Mouse (Mus musculus): ENCODE results near the gene Olfr32. TPM values are rescaled to one million over a fixed set of nuclear protein-coding genes. Genes with fewer than 3 reads are reported as not detected.
"Not testable (repeated sequence)": the region's sequence is repeated elsewhere in the genome, so short reads cannot be mapped to it uniquely, and the experiment has no call there.

Olfr32 gene
- total RNA-seq (2014; fragmentation: Nextera tagmentation) (not detected in 2 replicates), total RNA-seq (2017) (0.12 and 0.16 TPM in 2 replicates), polyA plus RNA-seq (2012) (not detected in 2 replicates)

DNA sequence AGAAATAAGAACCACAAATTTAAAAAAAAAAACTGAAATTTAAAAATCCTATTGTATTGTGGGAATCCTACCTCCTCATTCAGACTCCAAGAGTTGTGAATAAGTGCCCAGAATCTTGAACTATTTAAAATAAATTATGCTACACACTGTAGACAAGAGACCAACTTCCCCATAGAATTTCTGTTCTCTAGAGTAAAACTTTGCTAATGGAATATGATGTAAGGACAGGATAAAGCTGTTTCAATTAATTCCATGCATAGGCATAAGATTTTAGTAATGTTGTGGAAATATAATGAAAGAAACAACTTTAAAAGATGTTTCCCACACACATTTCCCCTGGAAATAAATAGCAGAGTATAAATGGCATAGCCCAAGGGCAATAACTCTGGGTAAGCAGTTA lies at the start of gene Olfr32:
Gene Olfr32, minus strand, starts transcription at position 101 of the 400 bp plus-strand sequence.
- 0 out of 2 replicates have a peak, but pooled peaks cover 4% of the 10 kb centered on the region for H3K9me3 ChIP-seq (replicated peaks)
- no peak within 1 kb of the TSS for H3K4me3 ChIP-seq (ENCODE audit: low read depth, low read length)
- TF ChIP-seq GATA1 (IDR thresholded peaks at IDR 0.05; ENCODE audit: borderline replicate concordance, low read length) (no peak), CTCF (IDR thresholded peaks at IDR 0.05; ENCODE audit: low read depth, low read length) (no peak), POLR2AphosphoS5 (IDR thresholded peaks at IDR 0.05; ENCODE audit: insufficient replicate concordance, low read depth, low read length) (no peak), TAL1 (conservative IDR thresholded peaks at IDR 0.05; ENCODE audit: low read depth, low read length) (no peak), GATA2 (IDR thresholded peaks at IDR 0.05; ENCODE audit: borderline replicate concordance, low read depth, low read length) (no peak)
- ATAC-seq (ENCODE audit: extremely low read depth, insufficient number of reproducible peaks, low FRiP score, poor library complexity, severe bottlenecking) (no peak), DNase-seq (ENCODE audit: low spot score) (no peak)
- H3K4me1 ChIP-seq (ENCODE audit: insufficient read depth, low read depth, low read length): no peaks in the 10 kb centered on the region
- H3K27me3 ChIP-seq (ENCODE audit: insufficient read depth, low read length): no peaks in the 10 kb centered on the region
- H3K36me3 ChIP-seq (replicated peaks): no peaks in the 10 kb centered on the region

DNA sequence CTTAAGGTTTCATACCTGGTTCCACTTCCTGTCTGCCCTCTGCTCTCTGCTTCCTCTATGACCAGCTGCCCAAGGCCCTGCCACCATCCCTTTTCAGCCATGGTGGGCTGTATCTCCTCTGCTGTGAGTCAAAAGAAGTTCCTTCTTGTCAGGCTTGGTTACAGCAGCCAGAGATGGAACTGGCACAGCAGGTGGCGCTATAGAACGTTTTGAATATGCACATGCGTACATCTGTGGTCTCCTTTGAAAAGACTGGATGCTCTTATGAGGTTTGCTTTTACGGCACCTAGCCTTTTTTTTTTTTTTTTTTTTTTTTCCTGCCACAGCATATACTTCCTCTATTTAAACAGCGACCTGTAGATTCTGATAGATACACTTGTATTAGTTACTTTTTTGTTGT lies 45.0 kb upstream of the Olfr32 start:
- not testable (repeated sequence) for DNase-seq (ENCODE audit: low spot score); H3K4me1 ChIP-seq (ENCODE audit: insufficient read depth, low read depth, low read length); H3K36me3 ChIP-seq (replicated peaks); H3K9me3 ChIP-seq (replicated peaks); ATAC-seq (ENCODE audit: extremely low read depth, insufficient number of reproducible peaks, low FRiP score, poor library complexity, severe bottlenecking); H3K4me3 ChIP-seq (ENCODE audit: low read depth, low read length); H3K27me3 ChIP-seq (ENCODE audit: insufficient read depth, low read length)

DNA sequence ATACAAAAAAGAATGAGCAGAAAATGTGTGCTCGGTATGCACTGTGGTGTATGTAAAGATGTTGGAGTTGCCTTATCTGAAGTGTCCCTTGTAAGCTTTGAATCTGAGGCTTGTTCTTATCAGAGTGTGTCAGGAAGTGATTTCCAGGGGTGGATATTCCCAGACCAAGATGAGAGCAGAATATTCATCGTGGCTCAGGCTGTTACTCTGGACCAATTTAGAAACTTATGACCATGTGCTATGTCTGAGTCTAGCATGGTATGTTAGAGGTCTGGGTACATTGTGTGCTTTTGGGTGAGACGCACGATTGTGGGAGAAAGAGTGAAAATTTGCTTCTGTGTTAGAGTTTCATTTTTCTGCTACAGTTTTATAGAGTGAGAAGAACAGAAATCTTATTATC lies 44.0 kb upstream of the Olfr32 start:
- H3K4me1 ChIP-seq (ENCODE audit: insufficient read depth, low read depth, low read length); H3K27me3 ChIP-seq (ENCODE audit: insufficient read depth, low read length); H3K9me3 ChIP-seq (replicated peaks); ATAC-seq (ENCODE audit: extremely low read depth, insufficient number of reproducible peaks, low FRiP score, poor library complexity, severe bottlenecking); DNase-seq (ENCODE audit: low spot score); H3K36me3 ChIP-seq (replicated peaks); H3K4me3 ChIP-seq (ENCODE audit: low read depth, low read length): not testable (repeated sequence)

GRCm38 (mm10) chr2:90153916-90154315 lies 11.8 kb upstream of the Olfr32 start:
- Histone ChIP-seq H3K36me3 (replicated peaks) (no peaks in the 10 kb centered on the region), H3K4me3 (ENCODE audit: low read depth, low read length) (no peak overlapping the region), H3K27me3 (ENCODE audit: insufficient read depth, low read length) (no peaks in the 10 kb centered on the region), H3K4me1 (ENCODE audit: insufficient read depth, low read depth, low read length) (no peaks in the 10 kb centered on the region), H3K9me3 (replicated peaks) (peaks cover 19% of the 10 kb centered on the region)
- ATAC-seq (ENCODE audit: extremely low read depth, insufficient number of reproducible peaks, low FRiP score, poor library complexity, severe bottlenecking) (no peak), DNase-seq (ENCODE audit: low spot score) (no peak)
- TF ChIP-seq TAL1 (conservative IDR thresholded peaks at IDR 0.05; ENCODE audit: low read depth, low read length) (no peak), GATA1 (IDR thresholded peaks at IDR 0.05; ENCODE audit: borderline replicate concordance, low read length) (no peak), GATA2 (IDR thresholded peaks at IDR 0.05; ENCODE audit: borderline replicate concordance, low read depth, low read length) (no peak), CTCF (IDR thresholded peaks at IDR 0.05; ENCODE audit: low read depth, low read length) (no peak), POLR2AphosphoS5 (IDR thresholded peaks at IDR 0.05; ENCODE audit: insufficient replicate concordance, low read depth, low read length) (no peak)

DNA sequence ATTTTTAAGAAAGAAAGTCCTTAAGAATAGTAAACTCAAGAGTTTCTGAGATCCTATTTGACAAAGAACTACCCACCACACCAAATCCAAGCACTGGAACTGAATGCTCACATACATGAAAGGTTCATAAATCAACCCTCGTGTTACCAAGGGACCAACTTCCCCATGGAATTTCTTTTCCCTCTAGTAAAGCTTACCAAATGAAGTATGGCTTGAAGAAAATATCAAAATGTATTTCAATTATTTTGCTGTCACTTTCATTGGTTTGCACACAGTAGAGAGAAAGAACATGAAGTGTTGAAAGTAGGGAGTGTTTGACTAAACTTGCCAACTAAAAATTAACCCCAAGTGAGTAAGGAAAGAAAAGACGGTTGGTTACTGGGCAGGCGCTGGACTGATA lies 10.9 kb upstream of the Olfr32 start, which contains the start of gene Olfr1270:
Gene Olfr1270, minus strand, starts transcription at position 101 of the 400 bp plus-strand sequence.
- Histone ChIP-seq H3K4me1 (ENCODE audit: insufficient read depth, low read depth, low read length) (no peaks in the 10 kb centered on the region), H3K36me3 (replicated peaks) (no peaks in the 10 kb centered on the region), H3K9me3 (replicated peaks) (peaks cover 19% of the 10 kb centered on the region), H3K4me3 (ENCODE audit: low read depth, low read length) (no peak within 1 kb of the TSS), H3K27me3 (ENCODE audit: insufficient read depth, low read length) (no peaks in the 10 kb centered on the region)
- TF ChIP-seq GATA2 (IDR thresholded peaks at IDR 0.05; ENCODE audit: borderline replicate concordance, low read depth, low read length): no peak
- TF ChIP-seq TAL1 (conservative IDR thresholded peaks at IDR 0.05; ENCODE audit: low read depth, low read length): no peak
- TF ChIP-seq CTCF (IDR thresholded peaks at IDR 0.05; ENCODE audit: low read depth, low read length): no peak
- no peak for TF ChIP-seq POLR2AphosphoS5 (IDR thresholded peaks at IDR 0.05; ENCODE audit: insufficient replicate concordance, low read depth, low read length)
- TF ChIP-seq GATA1 (IDR thresholded peaks at IDR 0.05; ENCODE audit: borderline replicate concordance, low read length): no peak
- DNase-seq (ENCODE audit: low spot score) (no peak), ATAC-seq (ENCODE audit: extremely low read depth, insufficient number of reproducible peaks, low FRiP score, poor library complexity, severe bottlenecking) (no peak)

DNA sequence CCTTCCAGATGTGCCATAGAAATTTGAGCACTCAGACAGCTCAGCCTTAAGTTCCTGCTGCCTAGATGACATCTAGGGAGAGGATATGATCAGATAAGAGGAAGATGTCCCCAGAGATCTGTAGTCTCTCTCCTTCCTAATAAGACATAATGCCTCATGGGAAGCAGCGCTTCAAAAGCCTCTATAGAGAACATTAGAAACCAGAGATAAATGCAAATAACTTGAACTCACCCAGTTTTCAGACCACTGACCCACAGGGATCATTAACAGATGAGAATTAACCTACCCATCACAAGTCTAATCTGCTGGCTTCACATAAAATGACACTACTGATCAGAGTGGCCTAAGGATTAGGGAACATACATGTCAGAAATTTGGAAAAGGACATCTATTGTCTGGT lies 20.8 kb downstream of the Olfr32 start, which contains the start of gene Olfr1269:
Gene Olfr1269, minus strand, starts transcription at position 101 of the 400 bp plus-strand sequence.
- H3K9me3 ChIP-seq (replicated peaks): peaks cover 10% of the 10 kb centered on the region
- TF ChIP-seq TAL1 (conservative IDR thresholded peaks at IDR 0.05; ENCODE audit: low read depth, low read length) (no peak), POLR2AphosphoS5 (IDR thresholded peaks at IDR 0.05; ENCODE audit: insufficient replicate concordance, low read depth, low read length) (no peak), GATA1 (IDR thresholded peaks at IDR 0.05; ENCODE audit: borderline replicate concordance, low read length) (no peak), CTCF (IDR thresholded peaks at IDR 0.05; ENCODE audit: low read depth, low read length) (no peak), GATA2 (IDR thresholded peaks at IDR 0.05; ENCODE audit: borderline replicate concordance, low read depth, low read length) (no peak)

More for the DNA sequence above, 20.8 kb downstream of the Olfr32 start, which contains the start of gene Olfr1269:
- Histone ChIP-seq H3K4me1 (ENCODE audit: insufficient read depth, low read depth, low read length) (no peaks in the 10 kb centered on the region), H3K27me3 (ENCODE audit: insufficient read depth, low read length) (no peaks in the 10 kb centered on the region), H3K4me3 (ENCODE audit: low read depth, low read length) (no peak within 1 kb of the TSS), H3K36me3 (replicated peaks) (no peaks in the 10 kb centered on the region)
- no peak for DNase-seq (ENCODE audit: low spot score)
- no peak for ATAC-seq (ENCODE audit: extremely low read depth, insufficient number of reproducible peaks, low FRiP score, poor library complexity, severe bottlenecking)

Other genes with a start within 250 kb of the Olfr32 start
- gene Olfr1258, start 215.0 kb downstream of the Olfr32 start, total RNA-seq (2014; fragmentation: Nextera tagmentation): not detected in 2 replicates
- 0.11 and 0.12 TPM in 2 replicates for gene Olfr1258, start 215.0 kb downstream of the Olfr32 start, total RNA-seq (2017)
- not detected in 2 replicates for gene Olfr1258, start 215.0 kb downstream of the Olfr32 start, polyA plus RNA-seq (2012)
- not detected in 2 replicates for gene Olfr1259, start 193.6 kb downstream of the Olfr32 start, total RNA-seq (2014; fragmentation: Nextera tagmentation)
- 0.05 and 0.17 TPM in 2 replicates for gene Olfr1259, start 193.6 kb downstream of the Olfr32 start, total RNA-seq (2017)
- not detected in 2 replicates for gene Olfr1259, start 193.6 kb downstream of the Olfr32 start, polyA plus RNA-seq (2012)
- not detected in 2 replicates for gene Olfr1260, start 168.0 kb downstream of the Olfr32 start, total RNA-seq (2014; fragmentation: Nextera tagmentation)
- gene Olfr1260, start 168.0 kb downstream of the Olfr32 start, total RNA-seq (2017): 0.06 and 0.11 TPM in 2 replicates
- gene Olfr1260, start 168.0 kb downstream of the Olfr32 start, polyA plus RNA-seq (2012): not detected in 2 replicates
- not detected in 2 replicates for gene Olfr1261, start 151.1 kb downstream of the Olfr32 start, total RNA-seq (2014; fragmentation: Nextera tagmentation)
- 0.35 and 0.76 TPM in 2 replicates for gene Olfr1261, start 151.1 kb downstream of the Olfr32 start, total RNA-seq (2017)
- gene Olfr1261, start 151.1 kb downstream of the Olfr32 start, polyA plus RNA-seq (2012): not detected in 2 replicates
- gene Olfr1262, start 142.2 kb downstream of the Olfr32 start, total RNA-seq (2014; fragmentation: Nextera tagmentation): not detected in 2 replicates
- gene Olfr1262, start 142.2 kb downstream of the Olfr32 start, total RNA-seq (2017): 0.06 and 0.11 TPM in 2 replicates
- not detected in 2 replicates for gene Olfr1262, start 142.2 kb downstream of the Olfr32 start, polyA plus RNA-seq (2012)
- not detected in 2 replicates for gene Olfr1263, start 130.2 kb downstream of the Olfr32 start, total RNA-seq (2014; fragmentation: Nextera tagmentation)
- gene Olfr1263, start 130.2 kb downstream of the Olfr32 start, total RNA-seq (2017): 0.06 and 0.11 TPM in 2 replicates
- not detected in 2 replicates for gene Olfr1263, start 130.2 kb downstream of the Olfr32 start, polyA plus RNA-seq (2012)
- not detected in 2 replicates for gene Olfr1264, start 116.7 kb downstream of the Olfr32 start, total RNA-seq (2014; fragmentation: Nextera tagmentation)
- gene Olfr1264, start 116.7 kb downstream of the Olfr32 start, total RNA-seq (2017): 0.06 and 0.22 TPM in 2 replicates
- gene Olfr1264, start 116.7 kb downstream of the Olfr32 start, polyA plus RNA-seq (2012): not detected in 2 replicates
- gene Olfr1265, start 107.0 kb downstream of the Olfr32 start, total RNA-seq (2014; fragmentation: Nextera tagmentation): not detected in 2 replicates
- 0.38 TPM in 1 of 2 replicates, not detected in the other for gene Olfr1265, start 107.0 kb downstream of the Olfr32 start, total RNA-seq (2017)
- not detected in 2 replicates for gene Olfr1265, start 107.0 kb downstream of the Olfr32 start, polyA plus RNA-seq (2012)
- not detected in 2 replicates for gene Olfr140, start 78.7 kb downstream of the Olfr32 start, total RNA-seq (2014; fragmentation: Nextera tagmentation)
- 0.05 and 0.12 TPM in 2 replicates for gene Olfr140, start 78.7 kb downstream of the Olfr32 start, total RNA-seq (2017)
- gene Olfr140, start 78.7 kb downstream of the Olfr32 start, polyA plus RNA-seq (2012): not detected in 2 replicates
- gene Olfr1269, start 20.9 kb downstream of the Olfr32 start, total RNA-seq (2014; fragmentation: Nextera tagmentation): not detected in 2 replicates
- 0.33 TPM in 1 of 2 replicates, not detected in the other for gene Olfr1269, start 20.9 kb downstream of the Olfr32 start, total RNA-seq (2017)
- gene Olfr1269, start 20.9 kb downstream of the Olfr32 start, polyA plus RNA-seq (2012): not detected in 2 replicates
- gene Olfr1270, start 10.8 kb upstream of the Olfr32 start, total RNA-seq (2014; fragmentation: Nextera tagmentation): not detected in 2 replicates
- gene Olfr1270, start 10.8 kb upstream of the Olfr32 start, total RNA-seq (2017): 0.12 and 0.27 TPM in 2 replicates
- gene Olfr1270, start 10.8 kb upstream of the Olfr32 start, polyA plus RNA-seq (2012): not detected in 2 replicates
- gene Olfr1506, start 82.2 kb upstream of the Olfr32 start, total RNA-seq (2014; fragmentation: Nextera tagmentation): not detected in 2 replicates
- gene Olfr1506, start 82.2 kb upstream of the Olfr32 start, total RNA-seq (2017): not detected in 2 replicates
- gene Olfr1506, start 82.2 kb upstream of the Olfr32 start, polyA plus RNA-seq (2012): not detected in 2 replicates
- not detected in 2 replicates for gene Olfr142, start 115.3 kb upstream of the Olfr32 start, total RNA-seq (2014; fragmentation: Nextera tagmentation)
- 0.06 and 0.16 TPM in 2 replicates for gene Olfr142, start 115.3 kb upstream of the Olfr32 start, total RNA-seq (2017)
- gene Olfr142, start 115.3 kb upstream of the Olfr32 start, polyA plus RNA-seq (2012): not detected in 2 replicates
- gene Olfr1271, start 128.7 kb upstream of the Olfr32 start, total RNA-seq (2014; fragmentation: Nextera tagmentation): not detected in 2 replicates
- gene Olfr1271, start 128.7 kb upstream of the Olfr32 start, total RNA-seq (2017): 0.05 and 0.06 TPM in 2 replicates
- gene Olfr1271, start 128.7 kb upstream of the Olfr32 start, polyA plus RNA-seq (2012): not detected in 2 replicates
- not detected in 2 replicates for gene Olfr1272, start 150.5 kb upstream of the Olfr32 start, total RNA-seq (2014; fragmentation: Nextera tagmentation)
- 0.05 and 0.06 TPM in 2 replicates for gene Olfr1272, start 150.5 kb upstream of the Olfr32 start, total RNA-seq (2017)
- not detected in 2 replicates for gene Olfr1272, start 150.5 kb upstream of the Olfr32 start, polyA plus RNA-seq (2012)
- not detected in 2 replicates for gene Gm13769, start 179.9 kb upstream of the Olfr32 start, total RNA-seq (2014; fragmentation: Nextera tagmentation)
- 0.12 TPM in 1 of 2 replicates, not detected in the other for gene Gm13769, start 179.9 kb upstream of the Olfr32 start, total RNA-seq (2017)
- not detected in 2 replicates for gene Gm13769, start 179.9 kb upstream of the Olfr32 start, polyA plus RNA-seq (2012)